Mouse (Mus musculus): ENCODE measurements around the gene Mc1r. TPM values are rescaled to one million over a fixed set of nuclear protein-coding genes. Genes with fewer than 3 reads are reported as not detected.
A peak's percentile ranks its signal among the peaks of the same experiment; 100 is the strongest.

Gene Mc1r
- total and polyA plus RNA-seq, 3 experiments, result 0.31 to 0.45 TPM; not detected in 1

DNA sequence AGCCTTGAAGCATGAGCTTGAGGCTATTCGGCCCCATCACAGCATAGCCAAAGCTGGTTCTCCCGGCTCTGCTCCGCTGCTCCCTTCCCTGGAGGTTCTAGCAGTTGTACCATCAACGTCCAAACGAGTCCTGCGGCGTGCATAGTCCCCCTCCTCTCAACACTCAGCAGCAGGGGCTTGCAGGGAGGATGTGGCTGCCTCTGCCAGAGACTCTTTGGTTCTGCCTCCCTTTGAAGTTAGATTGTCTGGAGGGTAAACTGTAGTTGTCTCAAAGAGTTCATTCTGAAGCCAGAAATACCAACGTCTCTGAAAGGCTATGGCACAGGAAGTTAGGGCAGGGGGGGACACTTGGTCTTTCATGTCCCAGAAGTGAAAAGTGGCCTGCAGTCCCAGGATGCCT is 2.4 kb upstream of the Mc1r start:
- H3K36me3 ChIP-seq (ENCODE audit: control insufficient read depth in 1 of 2, insufficient read depth in 2 of 2, low read length in 2 of 2), result peaks cover 0 to 18% of the 10 kb centered on the region in 2 experiments; a peak in 2 of 4 replicates
- TF ChIP-seq GABPA (IDR thresholded peaks at IDR 0.05; ENCODE audit: low read depth, low read length) (no peak), GATA1 (IDR thresholded peaks at IDR 0.05; ENCODE audit: low read depth, low read length) (no peak), MYB (IDR thresholded peaks at IDR 0.05; ENCODE audit: low read depth, low read length) (no peak), ELF1 (IDR thresholded peaks at IDR 0.05; ENCODE audit: low read depth, low read length) (no peak), ZKSCAN1 (IDR thresholded peaks at IDR 0.05; ENCODE audit: low read depth, low read length) (no peak), POLR2AphosphoS2 (IDR thresholded peaks at IDR 0.05; ENCODE audit: low read length) (no peak; the same call in 1 of the 2 replicates), BHLHE40 (IDR thresholded peaks at IDR 0.05; ENCODE audit: borderline replicate concordance, low read depth, low read length) (no peak), E2F4 (IDR thresholded peaks at IDR 0.05; ENCODE audit: borderline replicate concordance, low read depth, low read length) (no peak), CHD1 (IDR thresholded peaks at IDR 0.05; ENCODE audit: low read depth, low read length) (no peak), POLR2AphosphoS5 (IDR thresholded peaks at IDR 0.05; ENCODE audit: borderline replicate concordance, low read depth, low read length) (no peak), RAD21 (IDR thresholded peaks at IDR 0.05; ENCODE audit: low read depth, low read length) (no peak), RCOR1 (IDR thresholded peaks at IDR 0.05; ENCODE audit: low read depth, low read length) (no peak), MAZ (IDR thresholded peaks at IDR 0.05; ENCODE audit: low read depth, low read length) (no peak)
- H3K4me3 ChIP-seq (ENCODE audit: control insufficient read depth in 1 of 2, insufficient read depth in 1 of 2, low read depth in 2 of 2, low read length in 2 of 2), result no peak overlapping the region
- no peaks in the 10 kb centered on the region for H3K9me3 ChIP-seq (replicated peaks; ENCODE audit: insufficient read depth, low read length)
- DNase-seq (ENCODE audit: low read depth, low spot score), result no peak
- no peak overlapping the region for H3K9ac ChIP-seq (ENCODE audit: control insufficient read depth, low read depth, low read length, poor library complexity, severe bottlenecking)
- H3K4me1 ChIP-seq (ENCODE audit: control insufficient read depth in 1 of 2, insufficient read depth in 2 of 2, low read length in 2 of 2), result peaks cover 2 to 27% of the 10 kb centered on the region in 2 experiments
- H3K79me2 ChIP-seq (ENCODE audit: control insufficient read depth, insufficient read depth, low read length, poor library complexity), result no peaks in the 10 kb centered on the region
- H3K27ac ChIP-seq (ENCODE audit: control insufficient read depth, low read depth, low read length), result no peak overlapping the region
- no peaks in the 10 kb centered on the region for H3K27me3 ChIP-seq (ENCODE audit: control insufficient read depth in 1 of 2, insufficient read depth in 2 of 2, low read length in 2 of 2)

DNA sequence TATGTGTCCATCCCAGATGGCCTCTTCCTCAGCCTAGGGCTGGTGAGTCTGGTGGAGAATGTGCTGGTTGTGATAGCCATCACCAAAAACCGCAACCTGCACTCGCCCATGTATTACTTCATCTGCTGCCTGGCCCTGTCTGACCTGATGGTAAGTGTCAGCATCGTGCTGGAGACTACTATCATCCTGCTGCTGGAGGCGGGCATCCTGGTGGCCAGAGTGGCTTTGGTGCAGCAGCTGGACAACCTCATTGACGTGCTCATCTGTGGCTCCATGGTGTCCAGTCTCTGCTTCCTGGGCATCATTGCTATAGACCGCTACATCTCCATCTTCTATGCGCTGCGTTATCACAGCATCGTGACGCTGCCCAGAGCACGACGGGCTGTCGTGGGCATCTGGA is 705 bp downstream of the Mc1r start:
- no peak overlapping the region for H3K9ac ChIP-seq (ENCODE audit: control insufficient read depth, low read depth, low read length, poor library complexity, severe bottlenecking)
- no peak for DNase-seq (ENCODE audit: low read depth, low spot score)
- no peaks in the 10 kb centered on the region for H3K27me3 ChIP-seq (ENCODE audit: control insufficient read depth in 1 of 2, insufficient read depth in 2 of 2, low read length in 2 of 2)
- H3K4me1 ChIP-seq (ENCODE audit: control insufficient read depth in 1 of 2, insufficient read depth in 2 of 2, low read length in 2 of 2), result peaks cover 2 to 51% of the 10 kb centered on the region in 2 experiments
- no peaks in the 10 kb centered on the region for H3K9me3 ChIP-seq (replicated peaks; ENCODE audit: insufficient read depth, low read length)
- TF ChIP-seq POLR2AphosphoS5 (IDR thresholded peaks at IDR 0.05; ENCODE audit: borderline replicate concordance, low read depth, low read length) (no peak), MAZ (IDR thresholded peaks at IDR 0.05; ENCODE audit: low read depth, low read length) (0 out of 2 replicates have a peak, but pooled peaks have one; percentile 18)
- H3K4me3 ChIP-seq (ENCODE audit: control insufficient read depth in 1 of 2, insufficient read depth in 1 of 2, low read depth in 2 of 2, low read length in 2 of 2), result no peak overlapping the region
- H3K36me3 ChIP-seq (ENCODE audit: control insufficient read depth in 1 of 2, insufficient read depth in 2 of 2, low read length in 2 of 2), result peaks cover 0 to 37% of the 10 kb centered on the region in 2 experiments; a peak in 2 of 4 replicates
- no peak overlapping the region for H3K27ac ChIP-seq (ENCODE audit: control insufficient read depth, low read depth, low read length)
- H3K79me2 ChIP-seq (ENCODE audit: control insufficient read depth, insufficient read depth, low read length, poor library complexity), result no peaks in the 10 kb centered on the region
